Mouse (Mus musculus) liver, embryonic 14.5 days (tissue): ENCODE measurements at regions not wholly inside any gene's neighbourhood (a gene's known extent, or its start where the extent isn't known, plus 50 kb on each side); places are given as distances from the start of the nearest gene placed in this dataset.

ENCODE experiments used
- CTCF ChIP-seq: IDR thresholded peaks from 2 replicates; pipeline ENCODE4 v1.5.1; 2016; ENCODE audit warnings: antibody characterized with exemption, low read depth, control low read depth
- EP300 ChIP-seq: IDR thresholded peaks from 2 replicates; pipeline ENCODE4 v1.6.1; 2016; ENCODE audit warnings: antibody characterized with exemption, low read depth

DNA sequence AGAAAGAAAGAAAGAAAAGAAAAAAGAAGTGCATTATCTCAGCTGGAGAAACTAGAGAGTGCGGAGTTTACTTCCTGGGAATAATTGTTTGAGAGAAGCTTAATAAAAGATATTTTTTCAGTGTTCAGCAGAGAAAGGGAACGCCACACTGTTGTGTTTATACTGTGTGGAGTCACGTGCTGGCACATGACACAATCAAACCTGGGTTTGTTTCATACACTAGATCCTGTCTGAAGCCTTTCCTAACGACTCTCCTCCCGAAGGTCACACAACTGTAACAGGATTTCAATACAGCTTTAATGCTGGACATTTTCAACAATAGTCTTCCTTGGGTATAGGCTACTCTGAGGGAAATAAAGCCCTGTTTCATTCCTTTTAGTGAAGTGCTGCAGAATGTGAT lies 105.3 kb upstream of the Hmgn3 start:
- no peak for TF ChIP-seq CTCF
- no peak for TF ChIP-seq EP300
